Mouse (Mus musculus) G1E (cell line): ENCODE data around the gene Mynn.

ENCODE experiments used
- CTCF ChIP-seq: IDR thresholded peaks from 2 replicates; pipeline ENCODE4 v1.5.1; 2012; ENCODE audit warnings: low read depth, low read length, inconsistent platforms, mixed read lengths
- GATA1 ChIP-seq: IDR thresholded peaks from 2 replicates; pipeline ENCODE4 v1.6.1; 2012; ENCODE audit warnings: borderline replicate concordance, low read length, inconsistent platforms, mixed read lengths
- POLR2AphosphoS5 ChIP-seq: IDR thresholded peaks from 2 replicates; pipeline ENCODE4 v1.6.1; 2012; ENCODE audit warnings: low read depth, low read length, inconsistent platforms; ENCODE audit not compliant: insufficient replicate concordance
- TAL1 ChIP-seq: conservative IDR thresholded peaks from 2 replicates; pipeline ENCODE4 v1.6.1; 2012; ENCODE audit warnings: low read depth, low read length, inconsistent platforms, mixed read lengths

DNA sequence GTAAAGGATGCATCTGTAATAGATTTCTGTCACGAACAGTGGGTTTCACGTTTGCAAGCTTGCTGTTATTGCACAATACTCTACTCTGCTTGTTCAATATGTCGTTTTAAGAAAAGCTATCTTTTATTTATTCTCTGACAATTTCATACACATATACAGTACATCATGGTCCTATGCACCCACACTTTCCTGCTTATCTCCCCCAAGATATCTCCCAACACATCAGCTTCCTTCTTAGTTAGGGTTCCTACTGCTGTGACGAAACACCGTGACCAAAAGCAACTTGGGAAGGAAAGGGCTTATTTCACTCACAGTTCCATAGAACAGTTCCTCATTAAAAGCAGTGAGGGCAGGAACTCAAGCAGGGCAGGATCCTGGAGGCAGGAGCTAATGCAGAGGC, 54.1 kb downstream of the Mynn start:
- TF ChIP-seq CTCF = no peak
- no peak for TF ChIP-seq GATA1
- no peak for TF ChIP-seq TAL1
- no peak for TF ChIP-seq POLR2AphosphoS5
